Mouse (Mus musculus): ENCODE data around the gene Pgls.

- TF ChIP-seq CTCF (IDR thresholded peaks at IDR 0.05; ENCODE audit: low read depth, low read length) = no peak
- TF ChIP-seq POLR2A (IDR thresholded peaks at IDR 0.05; ENCODE audit: extremely low read depth, insufficient read depth, low read length) = no peak
Observed at GRCm38 (mm10) chr8:71588762-71589161, 3.2 kb upstream of the Pgls start.

Measured in liver, adult 2 months (tissue).